Mouse (Mus musculus) cortical plate, adult 2 months (tissue): ENCODE data around the gene Kdm6b. TPM values are rescaled to one million over a fixed set of nuclear protein-coding genes. Genes with fewer than 3 reads are reported as not detected.
"Not testable (repeated sequence)": the region's sequence is repeated elsewhere in the genome, so short reads cannot be mapped to it uniquely, and the experiment has no call there.

Experiments used
- H3K27ac ChIP-seq: fragments of 200-500 bp; 2 replicates; pipeline ENCODE4 v1.5.1; 2012; ENCODE audit warnings: low read length, control low read depth, inconsistent platforms; ENCODE audit not compliant: insufficient read depth
- H3K4me1 ChIP-seq: fragments of 200-500 bp; 2 replicates; pipeline ENCODE4 v1.6.1; 2011; ENCODE audit warnings: low read length; ENCODE audit not compliant: control insufficient read depth, insufficient read depth
- H3K4me3 ChIP-seq: fragments of 200-500 bp; 2 replicates; pipeline ENCODE4 v1.5.1; 2011; ENCODE audit warnings: mild to moderate bottlenecking, low read length, control low read depth; ENCODE audit not compliant: insufficient read depth
- CTCF ChIP-seq: fragments of 200-500 bp; IDR thresholded peaks from 2 replicates; pipeline ENCODE4 v1.5.1; 2011; ENCODE audit warnings: mild to moderate bottlenecking, control low read depth, low read length; ENCODE audit not compliant: insufficient read depth; ENCODE audit errors: extremely low read depth
- POLR2A ChIP-seq: fragments of 200-500 bp; IDR thresholded peaks from 2 replicates; pipeline ENCODE4 v1.6.1; 2011; ENCODE audit warnings: mild to moderate bottlenecking, low read length, control low read depth; ENCODE audit not compliant: insufficient read depth; ENCODE audit errors: extremely low read depth
- polyA plus RNA-seq: library from polyadenylated mRNA; depleted of rRNA; stranded (reverse); fragments of >200 nt; gene quantifications from 2 replicates; pipeline ENCODE4 v1.2.3, GENCODE M21; 2012

Gene Kdm6b
- polyA plus RNA-seq, 1 experiment = 5.3 TPM

DNA sequence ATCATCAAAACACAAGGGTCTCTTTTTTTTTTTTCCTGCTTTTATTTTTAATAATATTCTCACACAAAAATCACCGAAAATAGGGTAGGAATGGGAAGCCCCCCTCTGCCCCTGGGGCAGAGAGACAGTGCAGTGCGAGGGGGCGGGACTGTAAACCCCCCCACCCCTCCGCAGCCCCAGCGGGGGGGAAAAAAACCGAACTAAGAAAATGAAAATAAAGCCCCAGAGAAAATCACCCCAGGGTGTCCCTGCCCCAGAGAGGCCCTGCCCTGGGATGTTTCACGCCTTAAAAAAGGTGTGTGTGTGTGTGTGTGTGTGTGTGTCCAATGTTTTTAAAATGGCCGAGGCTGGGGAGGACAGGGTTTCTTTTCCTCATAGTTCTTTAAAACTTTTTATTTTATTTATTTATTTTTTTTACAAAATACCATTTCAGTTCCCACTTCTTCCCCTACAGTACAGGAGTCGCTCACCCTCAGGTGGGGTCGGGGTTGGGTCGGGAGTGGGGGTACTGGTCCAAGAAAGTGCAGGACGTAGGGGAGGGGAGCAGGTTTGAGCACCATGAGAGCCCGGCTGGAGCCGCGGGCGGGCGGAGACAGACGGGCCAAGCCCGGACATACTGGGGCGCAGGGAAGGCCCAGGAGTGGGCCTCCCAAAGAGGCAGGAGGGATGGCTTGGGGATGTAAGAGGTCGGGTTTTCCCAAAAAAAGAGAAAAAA, 14.8 kb downstream of the Kdm6b start:
- TF ChIP-seq CTCF = no peak
- no peak for TF ChIP-seq POLR2A
- no peak overlapping the region for H3K27ac ChIP-seq
- H3K4me1 ChIP-seq = no peaks in the 10 kb centered on the region
- no peak overlapping the region for H3K4me3 ChIP-seq

DNA sequence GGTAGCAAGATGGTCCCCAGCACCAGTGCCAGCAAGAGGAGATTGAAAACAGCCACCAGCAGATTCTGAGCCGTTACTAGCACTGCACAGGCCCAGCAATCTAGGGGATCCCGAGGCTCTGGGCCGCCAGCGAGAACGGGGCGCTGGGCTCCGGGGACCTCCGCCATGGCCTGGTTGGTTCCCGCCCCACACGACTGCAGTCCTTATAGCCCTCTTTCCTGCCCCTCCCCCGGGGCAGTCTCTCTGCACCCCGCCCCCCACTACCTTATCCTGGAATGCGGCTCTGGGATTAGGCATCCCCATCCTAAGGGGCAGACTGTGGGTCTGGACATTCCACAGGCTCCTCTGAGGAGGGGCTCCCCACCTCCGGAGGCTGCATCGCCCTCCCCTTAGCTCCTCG, 15.4 kb downstream of the Kdm6b start, which contains the start of gene Tmem88:
Tmem88 (minus strand) TSS at position 176 of the 400 bp plus-strand sequence.
- TF ChIP-seq CTCF = no peak
- TF ChIP-seq POLR2A = no peak
- H3K4me3 ChIP-seq = peak within 1 kb of the TSS; percentile 85
- H3K4me1 ChIP-seq = no peaks in the 10 kb centered on the region
- peak within 1 kb of the TSS; percentile 82 for H3K27ac ChIP-seq

DNA sequence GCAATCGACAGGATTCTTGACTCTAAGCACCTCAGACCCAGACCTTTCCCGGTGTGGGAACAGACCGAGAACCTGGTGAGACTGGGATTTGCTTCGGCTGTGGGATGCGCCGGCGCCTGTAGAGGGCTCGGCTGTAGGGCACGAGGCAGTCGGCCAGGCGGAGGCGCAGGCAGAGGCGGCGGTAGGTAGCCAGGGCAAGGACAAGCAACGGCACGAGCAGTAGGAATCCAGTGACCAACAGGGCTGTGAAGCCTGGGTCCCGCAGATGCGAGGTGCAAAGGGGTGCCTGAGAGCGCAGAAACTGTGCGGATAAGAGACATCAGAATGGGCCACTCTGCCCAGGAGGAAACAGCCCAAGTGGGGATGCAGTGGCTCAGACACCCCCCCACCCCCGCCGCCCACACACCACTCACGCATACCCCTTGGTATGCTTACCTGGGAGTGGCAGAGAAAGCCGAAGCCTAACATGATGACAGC, 15.9 kb downstream of the Kdm6b start:
- TF ChIP-seq CTCF (no peak), POLR2A (0 out of 2 replicates have a peak, but pooled peaks have one; percentile 3)
- H3K4me1 ChIP-seq = no peaks in the 10 kb centered on the region
- H3K27ac ChIP-seq = peak overlapping the region; percentile 82
- peak overlapping the region; percentile 85 for H3K4me3 ChIP-seq

DNA sequence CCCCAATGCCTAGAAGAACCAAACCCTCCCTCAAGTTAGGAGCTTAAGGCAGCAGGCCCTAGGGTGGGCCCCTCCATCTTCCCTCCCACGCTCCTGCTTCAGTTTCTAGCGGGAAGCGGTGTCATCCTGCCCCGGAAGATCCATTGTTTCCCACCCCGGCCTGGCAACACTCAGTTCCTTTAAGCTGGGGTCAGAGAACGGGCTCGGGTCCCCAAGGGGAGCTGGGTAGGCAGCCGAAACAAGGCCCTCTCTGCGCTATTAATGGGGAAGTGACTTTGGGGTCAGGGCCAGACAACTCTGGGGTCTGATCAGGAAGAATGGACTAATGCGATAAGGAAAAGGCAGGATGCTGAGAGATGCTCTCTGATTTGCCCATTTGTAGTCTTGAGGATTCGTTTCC, 16.7 kb downstream of the Kdm6b start:
- Histone ChIP-seq H3K4me1 (no peaks in the 10 kb centered on the region), H3K4me3 (peak overlapping the region; percentile 85), H3K27ac (peak overlapping the region; percentile 56)
- 0 out of 2 replicates have a peak, but pooled peaks have one; percentile 13 for TF ChIP-seq POLR2A
- TF ChIP-seq CTCF = no peak

DNA sequence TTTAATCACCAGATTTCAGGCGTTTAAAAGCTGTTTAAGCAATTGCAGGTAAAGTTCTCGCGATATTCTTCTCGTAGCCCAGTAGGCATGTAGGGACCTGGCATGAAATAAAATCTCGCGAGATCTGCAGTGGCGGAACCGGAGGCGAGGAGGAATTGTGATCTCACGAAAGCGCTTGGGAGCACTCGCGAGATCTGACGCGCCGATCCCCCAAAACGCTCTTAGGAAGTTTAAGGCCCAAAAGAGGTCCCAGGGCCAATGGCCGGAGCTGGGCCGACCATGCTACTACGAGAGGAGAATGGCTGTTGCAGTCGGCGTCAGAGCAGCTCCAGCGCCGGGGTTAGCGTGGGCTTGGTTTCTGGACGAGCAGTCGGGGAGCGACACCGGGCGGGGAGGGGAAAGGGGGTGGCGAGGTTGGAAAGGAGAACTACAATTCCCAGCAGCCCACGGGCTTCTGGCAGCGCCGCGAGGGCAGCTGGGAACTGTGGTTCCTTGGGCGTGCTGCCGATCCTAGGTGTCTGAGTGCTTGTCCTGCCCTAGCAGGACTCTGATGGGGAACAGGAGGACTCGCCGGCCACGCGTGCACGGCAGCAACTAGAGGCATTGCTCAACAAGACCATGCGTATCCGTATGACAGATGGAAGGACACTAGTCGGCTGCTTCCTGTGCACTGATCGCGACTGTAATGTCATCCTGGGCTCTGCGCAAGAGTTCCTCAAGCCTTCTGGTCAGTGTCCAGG, 17.7 kb downstream of the Kdm6b start:
- no peaks in the 10 kb centered on the region for H3K4me1 ChIP-seq
- TF ChIP-seq CTCF (no peak), POLR2A (peak; percentile 90)
- H3K27ac ChIP-seq = peak overlapping the region; percentile 95
- peak overlapping the region; percentile 85 for H3K4me3 ChIP-seq

DNA sequence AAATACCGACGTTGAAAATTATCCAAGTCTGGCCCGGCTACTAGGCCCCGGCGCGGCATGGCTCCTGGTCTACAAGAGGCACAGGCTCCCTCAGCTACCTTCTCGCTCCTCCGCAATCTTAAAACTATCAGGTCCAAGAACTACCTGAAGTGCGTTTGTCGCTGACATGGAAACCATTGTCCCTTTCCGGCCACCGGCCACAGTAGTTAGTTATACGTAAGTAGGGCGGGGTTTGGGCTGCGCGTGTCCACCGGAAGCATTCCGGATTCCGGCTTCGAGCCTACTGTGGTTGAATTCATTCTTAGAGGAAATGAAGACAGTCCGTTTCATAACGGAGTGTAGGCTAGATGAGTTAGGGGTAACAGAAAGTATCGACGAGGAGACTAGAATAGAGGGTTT, 18.2 kb downstream of the Kdm6b start, which contains the start of the genes Naa38 and Cyb5d1:
Naa38 (plus strand) TSS at position 253 of the 399 bp plus-strand sequence.
Cyb5d1 (minus strand) TSS at position 397 of the 399 bp plus-strand sequence.
- not testable (repeated sequence) for H3K4me1 ChIP-seq
- H3K27ac ChIP-seq = peak within 1 kb of the TSS; percentile 95
- peak; percentile 45; the same call in 1 of the 2 replicates for TF ChIP-seq POLR2A
- H3K4me3 ChIP-seq = peak within 1 kb of the TSS; percentile 85

DNA sequence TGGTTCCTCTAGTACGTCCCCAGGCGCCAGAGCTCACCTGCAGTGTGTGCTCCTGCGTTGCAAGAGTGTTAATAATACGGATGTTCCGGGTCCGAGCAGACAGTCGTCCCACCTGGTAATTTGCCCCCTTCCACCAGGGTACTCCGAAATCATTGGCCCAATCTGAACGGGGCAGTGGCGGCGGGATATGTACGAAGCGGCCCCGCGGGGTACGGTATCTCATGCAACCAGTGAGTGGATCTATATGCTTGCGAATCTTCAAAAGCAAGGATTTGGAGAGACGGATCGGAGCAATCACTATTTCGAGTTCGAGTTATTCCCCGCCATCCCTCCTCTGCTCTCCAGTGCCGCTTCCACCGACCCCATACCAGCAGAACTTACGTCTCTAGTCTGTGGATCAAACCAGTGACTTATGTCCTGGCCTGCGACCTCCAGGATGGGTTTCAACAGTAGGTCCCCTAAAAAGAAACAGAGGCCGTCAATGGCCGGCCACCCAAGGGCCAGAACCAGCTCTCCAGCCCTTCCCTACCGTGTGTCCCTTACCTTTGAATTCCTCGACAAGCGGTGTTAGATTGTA, 18.8 kb downstream of the Kdm6b start:
- H3K27ac ChIP-seq, H3K4me1 ChIP-seq: not testable (repeated sequence)
- peak overlapping the region; percentile 85 for H3K4me3 ChIP-seq

DNA sequence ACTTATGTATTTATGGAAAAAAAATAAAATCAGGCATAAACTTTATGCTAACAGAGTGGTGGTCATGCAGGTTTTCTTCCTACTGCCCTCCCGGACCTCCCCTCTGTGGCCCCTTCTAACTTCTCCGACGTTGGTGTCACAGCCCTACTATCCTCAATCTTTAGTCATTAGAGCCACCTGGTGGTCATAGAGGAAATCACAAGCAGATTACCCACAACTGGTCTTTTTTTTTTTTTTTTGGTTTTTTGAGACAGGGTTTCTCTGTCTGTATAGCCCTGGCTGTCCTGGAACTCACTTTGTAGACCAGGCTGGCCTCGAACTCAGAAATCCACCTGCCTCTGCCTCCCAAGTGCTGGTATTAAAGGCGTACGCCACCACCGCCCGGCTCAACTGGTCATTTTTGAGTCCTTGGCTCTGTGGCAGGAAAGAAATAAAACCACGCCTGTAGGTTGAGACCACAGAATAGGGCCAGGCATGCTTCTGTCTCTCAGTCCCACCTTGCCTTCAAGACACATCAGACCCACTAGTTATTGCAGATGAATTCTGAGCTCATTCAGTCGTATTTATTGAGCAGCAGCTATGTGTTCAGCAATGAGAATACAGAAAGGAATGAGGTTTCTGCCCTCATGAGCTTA, 23.0 kb downstream of the Kdm6b start:
- peak; percentile 53; the same call in 1 of the 2 replicates for TF ChIP-seq CTCF
- no peak for TF ChIP-seq POLR2A

DNA sequence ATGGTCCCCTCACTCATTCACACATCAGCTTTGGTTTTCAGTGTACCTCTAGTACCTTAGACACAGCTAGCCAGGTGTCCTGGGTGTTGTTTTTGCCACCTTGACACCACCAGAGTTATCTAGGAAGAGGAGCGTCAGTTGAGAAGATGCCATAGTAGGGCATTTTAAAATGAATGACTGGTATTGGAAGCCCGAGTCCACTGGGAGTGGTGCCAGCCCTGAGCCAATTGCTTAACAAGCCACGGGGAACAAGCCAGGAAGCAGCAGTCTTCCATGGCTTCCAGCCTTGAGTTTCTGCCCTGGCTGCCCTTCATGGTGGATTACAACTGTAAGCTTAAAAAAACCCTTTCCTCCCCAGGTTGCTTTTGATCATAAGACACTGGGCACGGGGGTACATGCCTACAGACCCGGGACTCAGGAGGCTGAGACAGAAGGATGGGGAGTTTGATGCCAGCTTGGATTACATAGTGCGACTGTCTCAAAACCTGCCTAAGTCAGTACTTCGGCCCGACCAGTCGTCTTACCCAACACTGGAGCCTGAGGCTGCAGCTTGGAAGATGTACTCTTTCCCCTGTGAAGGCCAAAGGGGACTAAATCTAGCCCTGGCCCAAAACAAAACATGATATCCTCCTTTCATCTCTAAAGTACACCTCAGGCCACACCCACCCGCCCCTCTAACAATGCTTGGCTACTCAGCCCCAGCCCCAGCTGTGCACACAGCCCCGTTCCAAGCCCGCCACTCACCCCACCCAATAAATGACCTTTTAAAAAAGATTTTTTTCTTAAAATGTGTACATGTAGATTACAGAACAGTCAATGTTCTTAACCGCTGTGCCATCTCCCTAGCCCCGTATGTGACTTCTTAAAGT, 23.7 kb downstream of the Kdm6b start:
- peaks cover 2% of the 10 kb centered on the region; the same call in 1 of the 2 replicates for H3K4me1 ChIP-seq
- H3K27ac ChIP-seq = no peak overlapping the region
- H3K4me3 ChIP-seq = no peak overlapping the region
- TF ChIP-seq POLR2A (no peak), CTCF (no peak)

More for the DNA sequence above, 23.0 kb downstream of the Kdm6b start:
- Histone ChIP-seq H3K4me3 (no peak overlapping the region), H3K4me1 (peaks cover 2% of the 10 kb centered on the region; the same call in 1 of the 2 replicates), H3K27ac (no peak overlapping the region)
